ENCODE assay signal across 23 mouse cellular contexts in the genomic region with DNA sequence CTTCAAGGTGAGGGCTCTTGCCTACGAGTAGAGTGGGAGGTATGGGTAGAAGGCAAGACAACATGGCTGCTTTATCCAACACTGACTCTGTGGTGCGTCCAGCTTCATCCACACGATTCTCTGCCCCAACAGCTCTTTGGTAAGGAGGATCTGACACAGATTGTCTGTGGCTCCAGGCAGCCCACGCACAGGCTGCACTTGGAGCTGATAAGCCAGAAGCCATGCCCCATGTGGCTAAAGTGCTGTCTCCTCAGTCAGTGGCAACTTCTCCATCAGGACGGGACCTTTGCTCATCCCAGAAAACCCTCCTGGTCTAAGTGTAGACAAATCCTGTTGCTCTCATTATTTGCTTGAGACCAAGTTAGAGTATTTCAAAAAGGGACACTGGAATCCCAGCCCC.
"Had no signal": no experiment of that assay in that cellular context is flagged by ENCODE, and none has a peak within 500 bp of the region (broad histone marks: within the 10 kb centered on the region; RNA-seq: fewer than 3 reads in every experiment).

No protein-coding gene starts in this region.

- ATAC-seq: hindbrain, postnatal 0 days; intestine, embryonic 16.5 days had no signal

- DNase-seq: gastrocnemius, postnatal 14 days; gastrocnemius, postnatal 36 days; heart, adult 11 months; heart, adult 2 months; heart, postnatal 10 days; kidney, adult 11 months; kidney, adult 2 months; kidney, adult 9 months; kidney, postnatal 14 days; kidney, postnatal 36 days; layer of hippocampus, adult 9-11 months; layer of hippocampus, postnatal 36 days; liver had no signal

- H3K4me3 ChIP-seq: heart, adult 2 months; heart, embryonic 12.5 days; hindbrain, embryonic 12.5 days; hindbrain, embryonic 15.5 days; kidney, embryonic 15.5 days; left cerebral cortex, adult 2 months; limb, embryonic 10.5 days; limb, embryonic 12.5 days had no signal

- H3K9me3 ChIP-seq: hindbrain, embryonic 12.5 days; hindbrain, embryonic 15.5 days had no signal

- H3K27ac ChIP-seq: heart, adult 2 months; hindbrain, embryonic 12.5 days; hindbrain, embryonic 15.5 days; hindbrain, postnatal 0 days; kidney, embryonic 15.5 days; kidney, postnatal 0 days; left cerebral cortex, adult 2 months had no signal

- H3K27me3 ChIP-seq: heart, embryonic 12.5 days; hindbrain, embryonic 12.5 days; hindbrain, embryonic 15.5 days; kidney, embryonic 15.5 days; limb, embryonic 12.5 days had no signal

- H3K9ac ChIP-seq: heart, embryonic 12.5 days; hindbrain, embryonic 12.5 days; hindbrain, embryonic 15.5 days; kidney, embryonic 15.5 days; limb, embryonic 12.5 days had no signal
